Mouse (Mus musculus) kidney, embryonic 15.5 days (tissue): Measurements from ENCODE around the gene Akap7. TPM values are rescaled to one million over a fixed set of nuclear protein-coding genes. Genes with fewer than 3 reads are reported as not detected.

Experiments
- ATAC-seq: fragments of 200-750 bp; cut with Nextera tagmentation; replicated peaks from 2 replicates; pipeline ENCODE4 v1.8.0; 2017; ENCODE audit warnings: moderate TSS enrichment; ENCODE audit not compliant: low FRiP score
- H3K27ac ChIP-seq: fragments of 300-500 bp; sonication (generic); 2 replicates; pipeline ENCODE4 v1.5.1; 2015; ENCODE audit warnings: mild to moderate bottlenecking, inconsistent platforms
- H3K27me3 ChIP-seq: fragments of 300-500 bp; sonication (generic); 2 replicates; pipeline ENCODE4 v1.6.1; 2015; ENCODE audit warnings: inconsistent platforms
- H3K36me3 ChIP-seq: fragments of 300-500 bp; sonication (generic); 2 replicates; pipeline ENCODE4 v1.6.1; 2015; ENCODE audit warnings: inconsistent platforms
- H3K4me1 ChIP-seq: fragments of 300-500 bp; sonication (generic); 2 replicates; pipeline ENCODE4 v1.6.1; 2015; ENCODE audit warnings: inconsistent platforms
- H3K4me2 ChIP-seq: fragments of 300-500 bp; sonication (generic); 2 replicates; pipeline ENCODE4 v1.6.1; 2015; ENCODE audit warnings: moderate library complexity, mild to moderate bottlenecking, inconsistent platforms
- H3K4me3 ChIP-seq: fragments of 300-500 bp; sonication (generic); replicated peaks from 2 replicates; pipeline ENCODE4 v1.5.1; 2015; ENCODE audit warnings: mild to moderate bottlenecking, inconsistent platforms
- H3K9ac ChIP-seq: fragments of 300-500 bp; sonication (generic); 2 replicates; pipeline ENCODE4 v1.6.1; 2015; ENCODE audit warnings: mild to moderate bottlenecking, inconsistent platforms
- H3K9me3 ChIP-seq: fragments of 300-500 bp; sonication (generic); replicated peaks from 2 replicates; pipeline ENCODE4 v1.6.1; 2016; ENCODE audit warnings: inconsistent platforms
- WGBS: fragments of 180-500 bp; shearing (Covaris S2); methylation state at CpG from one replicate; pipeline ENCODE4 v1.1.7; 2015; ENCODE audit warnings: mixed read lengths; 5-methylcytosine and 5-hydroxymethylcytosine counted together
- polyA plus RNA-seq: library from polyadenylated mRNA; unstranded; fragments of >200 nt; fragmentation: Nextera tagmentation; extraction: Ambion mirVana; gene quantifications from 2 replicates; pipeline ENCODE4 v1.2.1, GENCODE M21; 2015

The Akap7 gene
- polyA plus RNA-seq, 1 experiment from 2014 or later = 26.7 TPM

DNA sequence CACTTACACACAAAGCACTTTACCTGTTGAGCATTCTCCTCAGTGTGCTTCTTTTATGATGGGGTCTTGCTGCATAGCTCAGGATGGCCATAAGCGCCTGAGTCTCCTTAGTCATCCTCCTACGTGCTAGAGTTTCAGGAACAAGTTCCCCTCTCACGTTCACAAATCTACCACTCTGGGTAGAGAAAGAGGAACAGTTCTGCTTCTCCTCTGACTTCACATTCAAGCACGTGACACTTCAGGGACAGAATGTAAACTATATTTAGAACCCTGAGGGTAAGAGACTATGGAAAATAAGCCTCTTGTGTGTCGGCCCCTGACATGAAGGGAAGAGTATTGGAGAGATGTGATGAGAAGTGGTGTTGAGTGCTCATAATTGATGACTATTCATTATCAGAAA, 10.7 kb upstream of the Akap7 start:
- no peaks in the 10 kb centered on the region for H3K36me3 ChIP-seq
- H3K4me1 ChIP-seq = no peaks in the 10 kb centered on the region; the same call in 1 of the 2 replicates
- no peak overlapping the region for H3K27ac ChIP-seq
- no peak for ATAC-seq
- no peak overlapping the region for H3K4me3 ChIP-seq
- 65% methylated on average over 5 of the region's 5 CpGs for WGBS
- no peaks in the 10 kb centered on the region for H3K27me3 ChIP-seq
- H3K4me2 ChIP-seq = no peak overlapping the region
- H3K9me3 ChIP-seq = no peaks in the 10 kb centered on the region
- no peak overlapping the region for H3K9ac ChIP-seq

DNA sequence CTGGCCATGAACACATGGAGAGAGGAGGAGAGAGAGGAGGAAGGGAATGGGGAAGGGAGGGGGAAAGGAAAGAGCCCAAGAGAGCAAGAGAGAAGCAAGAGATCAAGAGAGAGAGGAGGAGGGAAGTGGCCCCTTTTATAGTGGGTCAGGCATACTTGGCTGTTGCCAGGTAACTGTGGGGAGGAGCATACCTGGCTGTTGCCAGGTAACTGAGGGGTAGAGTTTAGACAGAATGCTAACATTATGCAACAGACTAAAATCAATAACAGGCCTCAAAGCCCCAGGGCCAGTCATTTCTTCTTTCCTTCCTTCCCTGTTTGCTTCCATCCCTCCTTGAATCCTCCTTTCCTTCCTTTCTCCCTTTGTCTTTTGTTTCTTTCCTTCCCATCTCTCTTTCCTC, 10.0 kb upstream of the Akap7 start:
- no peaks in the 10 kb centered on the region; the same call in 1 of the 2 replicates for H3K4me1 ChIP-seq
- no peaks in the 10 kb centered on the region for H3K36me3 ChIP-seq
- no peak overlapping the region for H3K4me3 ChIP-seq
- no peak overlapping the region for H3K27ac ChIP-seq
- H3K4me2 ChIP-seq = no peak overlapping the region
- H3K9me3 ChIP-seq = no peaks in the 10 kb centered on the region
- ATAC-seq = no peak; the same call in 1 of the 2 replicates
- no peak overlapping the region for H3K9ac ChIP-seq
- no peaks in the 10 kb centered on the region for H3K27me3 ChIP-seq

DNA sequence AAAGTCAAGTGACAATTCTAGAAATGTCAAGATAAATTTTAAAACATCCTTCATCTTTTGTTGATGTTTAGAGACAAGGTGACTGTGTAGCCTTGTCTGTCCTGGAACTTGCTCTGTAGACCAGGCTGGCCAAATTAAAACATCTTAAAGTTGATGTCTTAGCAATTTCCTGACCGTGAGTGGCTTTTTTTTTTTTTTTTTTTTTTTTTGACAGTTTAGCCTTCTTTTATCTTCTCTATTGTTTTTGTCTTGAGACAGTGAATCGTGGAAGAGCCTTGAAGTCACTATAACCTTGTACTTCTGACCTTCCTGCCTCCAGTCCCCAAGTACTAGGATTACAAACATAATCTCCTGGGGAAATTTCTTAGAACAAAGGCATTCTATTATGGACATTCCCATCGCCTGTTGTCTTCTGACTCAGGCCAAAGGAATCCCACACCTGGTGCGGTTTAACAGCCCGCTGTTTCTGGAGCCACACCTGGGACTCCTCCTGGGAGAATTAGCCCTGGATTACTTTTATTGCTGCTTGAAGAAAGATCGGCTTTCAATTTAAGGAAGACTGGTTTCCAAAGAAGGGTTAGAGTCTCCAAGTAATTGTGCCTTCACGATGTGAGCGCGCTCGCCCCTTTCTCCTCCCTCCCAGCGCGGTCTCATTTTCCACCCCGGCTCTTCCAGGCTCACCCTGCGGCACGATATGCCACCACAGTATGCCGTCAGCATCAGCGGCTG, 6.3 kb upstream of the Akap7 start:
- no peak overlapping the region for H3K4me3 ChIP-seq
- no peak overlapping the region for H3K27ac ChIP-seq
- no peaks in the 10 kb centered on the region for H3K27me3 ChIP-seq
- WGBS = 9% methylated on average over 17 of the region's 17 CpGs
- H3K9me3 ChIP-seq = no peaks in the 10 kb centered on the region
- peak overlapping the region; percentile 53 for H3K4me2 ChIP-seq
- ATAC-seq = no peak
- no peak overlapping the region for H3K9ac ChIP-seq
- no peaks in the 10 kb centered on the region for H3K36me3 ChIP-seq
- no peaks in the 10 kb centered on the region; the same call in 1 of the 2 replicates for H3K4me1 ChIP-seq

DNA sequence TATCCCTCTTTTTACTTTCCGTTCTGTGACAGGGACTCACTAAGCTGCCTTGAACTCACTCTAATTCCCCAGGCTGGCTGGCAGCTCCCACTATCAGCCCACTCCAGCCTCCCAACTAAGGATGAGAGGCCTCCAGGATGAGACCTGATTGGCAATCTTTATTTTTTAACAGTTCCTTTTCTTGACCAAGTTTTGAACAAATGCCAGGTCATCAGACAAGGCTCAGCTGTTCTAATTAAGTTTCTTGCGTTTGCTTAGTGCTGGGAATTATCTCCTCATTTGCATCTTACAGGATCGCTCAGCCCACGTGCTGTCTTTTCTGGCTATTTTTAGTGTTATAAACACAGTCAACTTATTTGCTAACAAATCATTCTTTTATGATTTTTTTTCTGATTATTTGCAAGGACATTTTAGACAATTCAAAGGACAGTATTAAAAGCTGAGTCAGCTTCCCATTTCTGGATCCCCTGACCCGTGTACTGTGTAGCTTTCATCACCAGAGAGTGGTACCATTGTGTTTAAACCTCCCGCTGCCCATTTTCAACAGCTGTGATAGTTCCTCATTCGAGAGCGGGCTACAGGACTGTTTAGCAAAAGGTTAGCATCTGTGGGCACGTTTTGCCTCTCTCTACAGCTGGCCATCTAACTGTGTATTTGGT, 4.0 kb upstream of the Akap7 start:
- Histone ChIP-seq H3K4me2 (no peak overlapping the region), H3K27me3 (no peaks in the 10 kb centered on the region), H3K36me3 (no peaks in the 10 kb centered on the region), H3K4me1 (no peaks in the 10 kb centered on the region; the same call in 1 of the 2 replicates), H3K27ac (no peak overlapping the region), H3K9me3 (no peaks in the 10 kb centered on the region), H3K9ac (no peak overlapping the region), H3K4me3 (no peak overlapping the region)
- no peak for ATAC-seq
- 64% methylated on average over 9 of the region's 9 CpGs for WGBS

DNA sequence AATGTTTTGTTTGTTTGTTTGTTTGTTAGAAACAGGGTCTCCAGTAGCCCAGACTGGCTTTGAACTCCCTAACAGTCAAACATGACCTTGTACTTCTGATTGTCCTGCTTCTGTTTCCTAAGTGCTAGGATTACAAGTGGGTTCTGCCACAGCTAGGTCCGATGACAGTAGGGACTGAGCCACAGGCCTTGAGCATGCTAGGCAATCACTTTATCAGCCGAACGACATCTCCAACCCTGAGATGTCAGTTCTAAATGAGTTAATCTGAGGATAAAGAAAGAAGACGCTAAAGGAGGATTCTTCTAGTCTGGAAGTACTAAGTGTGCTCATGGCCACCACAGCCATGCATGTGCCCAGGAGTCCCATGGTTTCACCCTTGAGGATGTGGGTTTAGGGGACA, 3.1 kb upstream of the Akap7 start:
- H3K4me3 ChIP-seq = no peak overlapping the region
- no peaks in the 10 kb centered on the region; the same call in 1 of the 2 replicates for H3K4me1 ChIP-seq
- 92% methylated on average over 4 of the region's 4 CpGs for WGBS
- H3K27ac ChIP-seq = no peak overlapping the region
- no peak for ATAC-seq
- no peaks in the 10 kb centered on the region for H3K36me3 ChIP-seq
- no peak overlapping the region for H3K9ac ChIP-seq
- H3K27me3 ChIP-seq = no peaks in the 10 kb centered on the region
- H3K9me3 ChIP-seq = no peaks in the 10 kb centered on the region
- no peak overlapping the region for H3K4me2 ChIP-seq

DNA sequence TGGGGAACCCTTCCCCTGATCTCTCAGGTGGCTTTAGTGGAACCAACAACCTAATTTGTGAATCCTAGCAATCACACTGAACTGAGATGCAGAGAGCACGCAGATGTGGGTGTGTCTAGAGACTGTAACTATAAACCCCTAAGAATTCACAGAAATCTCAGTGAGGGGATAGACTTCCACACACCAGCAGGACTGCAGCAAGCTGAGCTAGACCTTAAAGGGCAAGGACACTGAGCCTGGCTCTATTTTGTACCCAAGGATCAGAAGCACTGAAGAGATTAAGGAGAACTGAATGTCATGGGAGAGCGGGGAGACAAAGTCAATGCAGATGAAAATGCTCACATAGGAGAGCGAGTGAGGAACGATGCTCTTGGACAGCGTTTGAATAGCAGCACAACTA, 2.3 kb upstream of the Akap7 start:
- ATAC-seq = no peak
- Histone ChIP-seq H3K27me3 (no peaks in the 10 kb centered on the region), H3K36me3 (no peaks in the 10 kb centered on the region), H3K4me1 (no peaks in the 10 kb centered on the region; the same call in 1 of the 2 replicates), H3K4me2 (no peak overlapping the region), H3K4me3 (no peak overlapping the region), H3K27ac (no peak overlapping the region), H3K9me3 (no peaks in the 10 kb centered on the region), H3K9ac (no peak overlapping the region)
- WGBS = 85% methylated on average over 5 of the region's 5 CpGs

GRCm38 (mm10) chr10:25305146-25305545, 2.5 kb downstream of the Akap7 start:
- Histone ChIP-seq H3K27me3 (no peaks in the 10 kb centered on the region), H3K4me3 (no peak overlapping the region), H3K4me2 (no peak overlapping the region), H3K9me3 (no peaks in the 10 kb centered on the region), H3K4me1 (no peaks in the 10 kb centered on the region), H3K9ac (no peak overlapping the region), H3K36me3 (no peaks in the 10 kb centered on the region), H3K27ac (no peak overlapping the region)
- no peak for ATAC-seq
- WGBS = 70% methylated on average over 6 of the region's 6 CpGs

DNA sequence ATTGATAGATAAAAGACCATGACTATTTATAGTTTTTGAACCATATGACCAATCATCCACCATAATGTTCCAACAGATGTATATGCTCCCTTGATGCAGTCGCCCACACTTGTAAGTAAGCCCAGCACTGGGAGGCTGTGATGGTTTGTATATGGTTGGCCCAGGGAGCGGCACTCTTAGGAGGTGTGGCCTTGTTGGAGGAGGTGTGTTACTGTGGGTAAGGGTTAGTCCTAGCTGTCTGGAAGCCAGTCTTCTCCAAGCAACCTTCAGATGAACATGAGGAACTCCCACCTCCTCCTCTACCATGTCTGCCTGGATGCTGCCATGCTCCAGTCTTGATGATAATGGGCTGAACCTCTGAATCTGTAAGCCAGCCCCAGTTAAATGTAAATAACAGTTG, 3.1 kb downstream of the Akap7 start:
- Histone ChIP-seq H3K4me3 (no peak overlapping the region), H3K9ac (no peak overlapping the region), H3K9me3 (no peaks in the 10 kb centered on the region), H3K27ac (no peak overlapping the region), H3K27me3 (no peaks in the 10 kb centered on the region), H3K4me1 (no peaks in the 10 kb centered on the region), H3K4me2 (no peak overlapping the region), H3K36me3 (no peaks in the 10 kb centered on the region)
- 91% methylated on average over 2 of the region's 2 CpGs for WGBS
- ATAC-seq = no peak

GRCm38 (mm10) chr10:25299031-25299529, 8.6 kb downstream of the Akap7 start:
- Histone ChIP-seq H3K36me3 (no peaks in the 10 kb centered on the region), H3K4me1 (peaks cover 30% of the 10 kb centered on the region), H3K9ac (no peak overlapping the region), H3K27ac (peak overlapping the region; percentile 22; the same call in 1 of the 2 replicates), H3K4me3 (no peak overlapping the region), H3K9me3 (no peaks in the 10 kb centered on the region), H3K4me2 (no peak overlapping the region), H3K27me3 (no peaks in the 10 kb centered on the region)
- 90% methylated on average over 15 of the region's 15 CpGs for WGBS
- ATAC-seq = no peak

- WGBS = 79% methylated on average over 4 of the region's 4 CpGs
- H3K9ac ChIP-seq = 0 out of 2 replicates have a peak overlapping the region, but pooled peaks have one; percentile 5
- H3K4me1 ChIP-seq = peaks cover 30% of the 10 kb centered on the region
- no peak for ATAC-seq
- H3K27me3 ChIP-seq = no peaks in the 10 kb centered on the region
- peak overlapping the region; percentile 97 for H3K27ac ChIP-seq
- H3K9me3 ChIP-seq = no peaks in the 10 kb centered on the region
- H3K4me2 ChIP-seq = peak overlapping the region; percentile 71
- H3K4me3 ChIP-seq = peak overlapping the region; percentile 77
- H3K36me3 ChIP-seq = no peaks in the 10 kb centered on the region
Measured at GRCm38 (mm10) chr10:25298264-25298671, 9.4 kb downstream of the Akap7 start.

DNA sequence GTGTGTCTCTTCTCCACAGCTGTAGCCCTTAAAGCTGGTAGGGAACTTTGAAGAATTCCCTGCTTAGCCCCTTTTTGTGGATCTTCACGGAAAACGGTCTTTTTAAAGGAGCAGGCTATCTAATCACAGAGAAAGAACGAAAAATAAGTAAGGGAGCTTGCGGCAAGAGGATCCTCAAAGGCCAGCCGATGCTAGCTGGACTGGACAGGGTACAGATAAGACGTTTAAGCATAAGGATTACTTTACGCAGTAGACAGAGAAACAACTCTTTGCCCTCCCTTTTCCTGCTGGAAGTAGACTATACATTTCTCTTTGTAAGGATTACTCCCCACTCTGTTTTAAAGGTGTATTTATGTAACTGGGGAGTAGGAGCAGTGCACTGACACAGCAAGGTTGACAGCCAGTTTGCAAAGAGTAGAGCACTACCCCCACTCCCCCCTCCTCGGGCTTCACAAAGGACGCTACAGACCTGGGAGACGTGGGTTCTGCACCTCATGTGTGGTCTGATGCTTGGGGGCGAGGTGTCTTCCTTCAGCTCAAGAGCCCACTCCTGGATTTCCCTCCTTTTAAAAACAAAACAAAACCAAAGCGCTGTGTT, 9.9 kb downstream of the Akap7 start:
- H3K4me3 ChIP-seq = peak overlapping the region; percentile 77
- H3K9me3 ChIP-seq = no peaks in the 10 kb centered on the region
- no peak for ATAC-seq
- WGBS = 15% methylated on average over 12 of the region's 12 CpGs
- peaks cover 30% of the 10 kb centered on the region for H3K4me1 ChIP-seq
- H3K27me3 ChIP-seq = no peaks in the 10 kb centered on the region
- H3K27ac ChIP-seq = peak overlapping the region; percentile 97
- H3K9ac ChIP-seq = peak overlapping the region; percentile 78; the same call in 1 of the 2 replicates
- H3K4me2 ChIP-seq = peak overlapping the region; percentile 71
- H3K36me3 ChIP-seq = no peaks in the 10 kb centered on the region
